Mouse (Mus musculus) limb, embryonic 12.5 days (tissue): Measurements from ENCODE around the gene Dpm2. TPM values are rescaled to one million over a fixed set of nuclear protein-coding genes. Genes with fewer than 3 reads are reported as not detected.

Source experiments
- ATAC-seq: fragments of 200-750 bp; cut with Nextera tagmentation; 2 replicates; pipeline ENCODE4 v1.8.0; 2017; ENCODE audit warnings: low read depth, moderate TSS enrichment; ENCODE audit not compliant: insufficient number of reproducible peaks, insufficient read depth, low FRiP score, low TSS enrichment
- H3K27ac ChIP-seq: fragments of 300-500 bp; sonication (generic); 2 replicates; pipeline ENCODE4 v1.5.1; 2016; ENCODE audit warnings: mild to moderate bottlenecking, moderate library complexity
- H3K27me3 ChIP-seq: fragments of 300-500 bp; sonication (generic); 2 replicates; pipeline ENCODE4 v1.6.1; 2016; ENCODE audit warnings: mild to moderate bottlenecking, moderate library complexity
- H3K36me3 ChIP-seq: fragments of 300-500 bp; sonication (generic); 2 replicates; pipeline ENCODE4 v1.6.1; 2016; ENCODE audit warnings: mild to moderate bottlenecking, moderate library complexity
- H3K4me1 ChIP-seq: fragments of 300-500 bp; sonication (generic); replicated peaks from 2 replicates; pipeline ENCODE4 v1.6.1; 2016
- H3K4me2 ChIP-seq: fragments of 300-500 bp; sonication (generic); 2 replicates; pipeline ENCODE4 v1.6.1; 2016; ENCODE audit warnings: mild to moderate bottlenecking, moderate library complexity
- H3K4me3 ChIP-seq: fragments of 300-500 bp; sonication (generic); replicated peaks from 2 replicates; pipeline ENCODE4 v1.5.1; 2016; ENCODE audit warnings: mild to moderate bottlenecking
- H3K9ac ChIP-seq: fragments of 300-500 bp; sonication (generic); replicated peaks from 2 replicates; pipeline ENCODE4 v1.6.1; 2016; ENCODE audit warnings: mild to moderate bottlenecking, moderate library complexity
- H3K9me3 ChIP-seq: fragments of 300-500 bp; sonication (generic); 2 replicates; pipeline ENCODE4 v1.6.1; 2016; ENCODE audit warnings: mild to moderate bottlenecking, moderate library complexity
- WGBS: fragments of 180-500 bp; shearing (Covaris S2); methylation state at CpG from one replicate; pipeline ENCODE4 v1.1.7; 2016; 5-methylcytosine and 5-hydroxymethylcytosine counted together
- polyA plus RNA-seq: library from polyadenylated mRNA; unstranded; fragments of >200 nt; fragmentation: Nextera tagmentation; extraction: Ambion mirVana; gene quantifications from 2 replicates; pipeline ENCODE4 v1.2.1, GENCODE M21; 2016

Gene Dpm2
- polyA plus RNA-seq, 1 experiment from 2014 or later = 99.7 TPM

DNA sequence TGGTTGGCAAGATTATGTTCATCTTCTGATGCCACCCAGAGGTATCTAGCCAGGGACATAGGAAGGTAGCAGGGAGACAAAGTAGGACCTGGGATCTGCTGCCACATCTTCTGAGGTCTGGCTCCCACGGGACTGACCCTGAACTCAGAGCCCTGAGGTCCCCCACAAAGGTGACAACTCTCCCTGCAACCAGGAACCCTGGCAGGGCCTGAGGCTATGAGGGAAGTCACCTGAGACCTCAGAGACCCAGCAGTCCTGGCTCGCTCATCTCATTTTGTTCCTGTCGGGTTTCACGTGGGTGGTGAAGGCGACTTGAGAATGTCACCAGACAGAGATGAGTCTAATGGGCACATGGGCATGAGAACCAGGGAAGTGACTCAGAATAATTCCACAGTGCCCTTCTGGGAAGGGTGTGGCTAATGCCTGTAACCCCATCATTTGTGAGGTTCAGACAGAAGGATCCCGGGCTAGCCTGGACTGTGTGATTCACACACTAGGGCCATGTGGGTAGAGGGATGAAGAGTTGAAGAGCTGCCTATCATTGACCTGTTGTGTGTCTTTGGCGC is 14.6 kb downstream of the Dpm2 start:
- peaks cover 6% of the 10 kb centered on the region for H3K36me3 ChIP-seq
- no peaks in the 10 kb centered on the region for H3K9me3 ChIP-seq
- H3K4me1 ChIP-seq = peaks cover 21% of the 10 kb centered on the region
- H3K27me3 ChIP-seq = peaks cover 13% of the 10 kb centered on the region
- H3K27ac ChIP-seq = no peak overlapping the region
- no peak overlapping the region for H3K9ac ChIP-seq
- WGBS = 84% methylated on average over 7 of the region's 7 CpGs
- no peak for ATAC-seq
- H3K4me2 ChIP-seq = no peak overlapping the region
- H3K4me3 ChIP-seq = no peak overlapping the region

DNA sequence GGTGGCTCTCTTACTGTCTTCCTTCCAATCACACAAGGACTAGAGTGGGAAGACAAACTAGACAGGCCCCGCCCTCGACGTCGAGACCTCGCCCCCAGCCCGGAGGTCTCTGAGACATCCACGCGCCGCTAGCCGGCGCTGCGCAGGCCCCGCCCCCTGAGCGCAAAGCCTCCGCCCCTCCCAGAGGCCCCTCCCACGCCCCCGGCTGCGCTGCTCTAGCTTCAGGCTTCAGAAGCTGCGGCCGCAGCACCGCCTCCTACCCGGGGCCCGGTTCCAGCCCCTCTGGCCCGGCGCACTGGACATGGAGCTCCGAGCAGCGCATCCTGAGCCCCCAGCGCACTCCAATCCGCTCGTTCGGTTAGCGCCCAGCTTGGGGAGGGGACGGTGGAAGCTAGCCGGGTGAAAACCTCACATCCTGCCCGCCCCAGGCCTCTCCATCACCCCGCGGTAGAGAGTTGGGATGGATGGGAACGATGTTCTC is 16.3 kb downstream of the Dpm2 start, which contains the start of gene St6galnac4:
Gene St6galnac4 (plus strand): TSS at position 225 of the 481 bp plus-strand sequence.
- Histone ChIP-seq H3K9ac (peak within 1 kb of the TSS; percentile 71), H3K27ac (peak within 1 kb of the TSS; percentile 66), H3K36me3 (peaks cover 11% of the 10 kb centered on the region), H3K9me3 (no peaks in the 10 kb centered on the region), H3K4me3 (peak within 1 kb of the TSS; percentile 61), H3K27me3 (peaks cover 12% of the 10 kb centered on the region), H3K4me1 (peaks cover 24% of the 10 kb centered on the region), H3K4me2 (peak within 1 kb of the TSS; percentile 56)
- ATAC-seq = peak; percentile 65
- WGBS = under 1% methylated on average over 38 of the region's 38 CpGs

DNA sequence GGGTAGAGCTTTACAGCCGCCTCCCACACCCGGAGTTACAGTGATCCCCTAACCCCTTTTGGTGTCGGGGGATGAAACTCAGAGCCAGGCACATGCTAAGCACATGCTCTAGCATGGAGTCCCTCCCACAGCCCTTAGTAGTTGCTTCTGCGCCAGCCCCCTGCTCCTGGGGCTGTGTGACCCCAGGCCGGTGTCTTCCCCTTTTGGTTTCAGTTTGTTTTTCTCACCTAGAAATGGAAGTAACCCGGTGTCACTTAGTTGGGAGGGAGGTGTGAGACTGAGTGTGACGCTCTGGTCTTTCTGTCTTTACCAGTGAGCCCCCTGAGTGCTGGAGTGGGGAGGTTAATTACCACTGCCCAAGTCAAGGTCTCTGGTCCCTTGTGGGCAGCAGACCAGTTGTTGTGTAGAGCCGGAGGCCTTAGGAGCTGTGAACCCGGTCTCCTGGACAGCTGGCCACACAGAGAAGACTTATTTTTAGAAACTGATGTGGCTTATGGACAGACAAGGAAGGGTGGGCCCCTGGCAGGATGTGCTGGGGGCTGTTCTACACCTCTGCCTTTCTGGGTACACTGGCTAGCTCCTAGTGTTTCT is 17.2 kb downstream of the Dpm2 start:
- WGBS = 22% methylated on average over 9 of the region's 9 CpGs
- peak overlapping the region; percentile 56 for H3K4me2 ChIP-seq
- peak overlapping the region; percentile 61 for H3K4me3 ChIP-seq
- H3K9me3 ChIP-seq = no peaks in the 10 kb centered on the region
- peak overlapping the region; percentile 46; the same call in 1 of the 2 replicates for H3K27ac ChIP-seq
- H3K9ac ChIP-seq = peak overlapping the region; percentile 71; the same call in 1 of the 2 replicates
- peaks cover 15% of the 10 kb centered on the region for H3K36me3 ChIP-seq
- H3K4me1 ChIP-seq = peaks cover 22% of the 10 kb centered on the region
- H3K27me3 ChIP-seq = peaks cover 6% of the 10 kb centered on the region
- no peak for ATAC-seq

DNA sequence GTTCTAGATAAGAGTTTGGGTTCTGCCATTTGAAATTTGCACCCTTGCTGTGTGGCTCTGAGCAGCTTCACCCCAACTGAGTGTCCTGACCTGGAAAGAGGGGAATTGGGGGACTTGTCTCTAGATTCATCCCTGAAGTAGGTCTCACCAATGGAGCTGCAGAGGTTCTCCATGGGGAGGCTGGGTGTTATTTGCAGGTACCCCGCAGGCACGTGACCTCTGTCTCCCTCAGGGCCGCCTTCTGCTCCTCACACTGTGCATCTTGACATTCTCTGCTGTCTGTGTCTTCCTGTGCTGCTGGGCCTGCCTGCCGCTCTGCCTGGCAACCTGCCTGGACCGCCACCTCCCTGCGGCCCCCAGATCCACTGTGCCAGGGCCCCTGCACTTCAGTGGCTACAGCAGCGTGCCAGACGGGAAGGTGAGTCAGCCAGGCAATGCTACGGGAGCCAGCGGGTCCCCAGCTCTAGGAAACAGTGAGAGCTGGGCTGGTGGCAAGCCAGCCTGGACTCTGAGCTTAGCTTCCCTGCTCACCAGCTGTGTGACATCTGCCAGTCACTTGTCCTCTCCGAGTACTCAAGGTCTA is 18.6 kb downstream of the Dpm2 start:
- Histone ChIP-seq H3K36me3 (peaks cover 21% of the 10 kb centered on the region), H3K9ac (no peak overlapping the region), H3K27ac (no peak overlapping the region), H3K4me2 (no peak overlapping the region), H3K4me1 (peaks cover 17% of the 10 kb centered on the region), H3K9me3 (no peaks in the 10 kb centered on the region), H3K4me3 (no peak overlapping the region), H3K27me3 (no peaks in the 10 kb centered on the region)
- ATAC-seq = no peak
- WGBS = 78% methylated on average over 11 of the region's 11 CpGs

DNA sequence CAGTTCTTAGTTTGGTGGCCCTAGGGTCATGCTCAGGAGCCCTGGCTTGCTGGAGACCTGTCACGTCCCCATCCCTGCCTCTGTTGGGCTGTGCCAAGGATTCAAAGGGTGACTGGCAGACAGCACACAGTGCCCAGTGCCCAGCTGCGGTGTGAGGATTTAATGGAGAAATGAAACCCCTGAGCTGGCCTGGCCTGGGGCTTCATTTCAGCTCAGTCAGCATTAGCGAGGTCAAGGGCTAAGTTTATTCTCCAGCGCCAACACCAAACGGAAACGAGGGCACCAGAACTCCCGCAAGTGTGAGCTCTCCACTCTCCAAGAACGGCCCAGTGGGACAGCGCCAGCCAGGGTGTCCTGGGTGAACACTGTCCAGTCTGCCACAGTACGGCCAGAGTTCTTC is 19.6 kb downstream of the Dpm2 start:
- no peaks in the 10 kb centered on the region for H3K9me3 ChIP-seq
- H3K27ac ChIP-seq = no peak overlapping the region
- no peak overlapping the region for H3K4me2 ChIP-seq
- no peaks in the 10 kb centered on the region for H3K27me3 ChIP-seq
- no peak for ATAC-seq
- peaks cover 30% of the 10 kb centered on the region for H3K36me3 ChIP-seq
- no peak overlapping the region for H3K9ac ChIP-seq
- WGBS = 81% methylated on average over 10 of the region's 10 CpGs
- no peak overlapping the region for H3K4me3 ChIP-seq
- peaks cover 21% of the 10 kb centered on the region for H3K4me1 ChIP-seq

DNA sequence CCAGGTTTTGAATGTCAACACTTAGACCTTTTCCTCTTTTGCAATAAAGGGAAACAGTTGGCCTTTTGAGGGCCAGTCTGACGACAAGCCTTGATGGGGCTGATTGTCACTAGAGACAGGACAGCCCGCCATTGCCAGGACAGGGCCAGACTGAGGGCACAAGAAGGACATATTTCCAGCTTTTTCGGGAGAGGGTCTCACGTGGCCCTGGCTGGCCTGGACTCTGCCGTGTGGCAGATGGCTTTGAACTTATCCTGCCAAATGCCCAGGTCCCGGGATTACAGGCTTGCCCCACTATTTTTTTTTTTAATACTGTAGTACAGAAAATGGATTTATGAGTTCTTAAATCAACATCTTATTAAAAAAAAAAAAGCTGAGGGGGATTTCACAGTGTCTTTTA is 20.6 kb downstream of the Dpm2 start:
- Histone ChIP-seq H3K27me3 (no peaks in the 10 kb centered on the region), H3K4me1 (peaks cover 21% of the 10 kb centered on the region), H3K36me3 (peaks cover 39% of the 10 kb centered on the region), H3K9ac (no peak overlapping the region), H3K27ac (no peak overlapping the region), H3K4me3 (no peak overlapping the region), H3K9me3 (no peaks in the 10 kb centered on the region), H3K4me2 (no peak overlapping the region)
- ATAC-seq = no peak
- WGBS = 62% methylated on average over 6 of the region's 6 CpGs

DNA sequence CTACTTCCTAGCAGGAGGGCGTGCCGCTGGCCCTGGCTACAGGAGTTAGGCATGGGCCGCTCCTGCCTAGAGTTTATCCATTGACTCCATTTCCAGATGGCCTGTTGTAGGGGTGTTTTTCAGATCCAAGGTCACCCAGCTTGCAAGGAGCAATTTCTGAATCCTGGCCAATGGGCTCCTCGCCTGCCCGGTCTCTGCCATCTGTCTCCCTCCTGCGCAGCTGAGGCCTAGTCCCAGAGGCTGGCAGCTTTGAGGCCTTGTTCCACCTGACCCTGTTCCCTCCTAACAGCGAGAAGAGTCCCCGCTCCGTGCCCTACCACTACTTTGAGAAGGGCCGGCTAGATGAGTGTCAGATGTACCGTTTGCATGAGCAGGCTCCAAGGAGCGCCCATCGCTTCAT is 26.1 kb downstream of the Dpm2 start:
- Histone ChIP-seq H3K4me1 (peaks cover 11% of the 10 kb centered on the region), H3K36me3 (peaks cover 47% of the 10 kb centered on the region), H3K4me3 (no peak overlapping the region), H3K27ac (no peak overlapping the region), H3K27me3 (no peaks in the 10 kb centered on the region), H3K9ac (no peak overlapping the region), H3K4me2 (no peak overlapping the region), H3K9me3 (no peaks in the 10 kb centered on the region)
- 92% methylated on average over 13 of the region's 13 CpGs for WGBS
- ATAC-seq = no peak

DNA sequence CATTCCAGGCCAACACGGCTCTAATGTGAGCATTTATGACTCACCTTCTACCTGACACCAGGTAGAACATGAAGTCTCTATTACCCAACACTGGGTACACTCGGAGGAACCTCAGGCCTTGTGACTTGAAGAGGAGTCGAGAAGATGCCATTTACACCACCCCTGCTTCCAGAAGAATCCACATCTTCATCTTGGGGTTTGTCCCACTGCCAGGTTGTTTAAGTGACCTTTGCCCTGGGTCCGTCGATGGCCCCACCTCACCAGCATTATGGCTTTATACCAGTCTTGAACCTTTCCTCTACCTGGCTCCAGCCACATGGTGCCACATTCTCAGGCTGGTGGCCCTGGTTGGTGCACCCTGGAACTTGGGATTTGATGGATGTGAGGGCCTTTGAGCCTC is 26.6 kb downstream of the Dpm2 start:
- WGBS = 93% methylated on average over 5 of the region's 5 CpGs
- ATAC-seq = no peak
- Histone ChIP-seq H3K27ac (no peak overlapping the region), H3K27me3 (no peaks in the 10 kb centered on the region), H3K4me3 (no peak overlapping the region), H3K9ac (no peak overlapping the region), H3K4me2 (no peak overlapping the region), H3K36me3 (peaks cover 45% of the 10 kb centered on the region), H3K4me1 (peaks cover 16% of the 10 kb centered on the region), H3K9me3 (no peaks in the 10 kb centered on the region)

DNA sequence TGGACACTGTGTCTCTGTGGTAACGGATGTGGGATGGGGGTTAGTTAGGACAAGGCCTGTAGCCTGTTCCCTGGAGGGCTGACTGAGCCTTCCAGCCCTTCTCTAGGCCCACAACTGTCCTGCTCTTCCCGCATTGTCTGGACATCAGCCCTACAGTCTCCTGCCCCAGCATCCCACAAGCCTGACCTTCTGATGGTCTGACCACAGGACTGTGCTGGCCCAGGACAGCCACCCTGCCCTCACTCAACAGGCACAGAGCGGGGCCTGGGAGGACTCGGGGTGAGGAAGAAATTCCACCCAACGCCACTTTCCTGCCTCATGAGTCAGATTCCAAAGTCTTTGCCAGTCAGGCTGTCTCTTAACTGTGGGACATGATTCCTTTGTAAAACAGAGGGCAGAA is 27.0 kb downstream of the Dpm2 start:
- Histone ChIP-seq H3K27me3 (no peaks in the 10 kb centered on the region), H3K4me3 (no peak overlapping the region), H3K4me2 (no peak overlapping the region), H3K27ac (no peak overlapping the region), H3K36me3 (peaks cover 43% of the 10 kb centered on the region), H3K9ac (no peak overlapping the region), H3K9me3 (no peaks in the 10 kb centered on the region), H3K4me1 (peaks cover 20% of the 10 kb centered on the region)
- no peak for ATAC-seq
- 85% methylated on average over 5 of the region's 5 CpGs for WGBS

DNA sequence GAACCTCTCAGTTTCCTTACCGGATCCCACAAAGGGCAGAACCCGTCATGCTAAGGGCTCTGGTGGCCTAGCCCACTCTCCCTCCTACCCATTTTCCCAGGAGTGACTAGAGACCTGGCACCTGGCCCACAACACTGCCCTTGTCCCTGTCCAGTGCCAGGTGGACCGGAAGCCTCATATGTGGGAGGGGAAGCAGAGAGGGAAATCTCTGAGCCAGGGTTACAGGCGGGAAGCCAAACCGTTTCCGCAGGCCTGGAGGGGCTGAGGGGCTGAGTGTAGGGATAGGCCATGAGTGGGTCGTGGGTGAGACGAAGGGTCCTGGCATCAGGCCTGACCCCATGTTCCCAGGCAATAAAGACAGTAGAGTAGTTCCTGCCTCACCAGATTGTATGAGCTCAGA is 27.8 kb downstream of the Dpm2 start:
- Histone ChIP-seq H3K27ac (no peak overlapping the region), H3K36me3 (peaks cover 43% of the 10 kb centered on the region), H3K4me1 (peaks cover 21% of the 10 kb centered on the region), H3K27me3 (no peaks in the 10 kb centered on the region), H3K4me3 (no peak overlapping the region), H3K9me3 (no peaks in the 10 kb centered on the region), H3K4me2 (no peak overlapping the region), H3K9ac (no peak overlapping the region)
- WGBS = 91% methylated on average over 8 of the region's 8 CpGs
- ATAC-seq = no peak

DNA sequence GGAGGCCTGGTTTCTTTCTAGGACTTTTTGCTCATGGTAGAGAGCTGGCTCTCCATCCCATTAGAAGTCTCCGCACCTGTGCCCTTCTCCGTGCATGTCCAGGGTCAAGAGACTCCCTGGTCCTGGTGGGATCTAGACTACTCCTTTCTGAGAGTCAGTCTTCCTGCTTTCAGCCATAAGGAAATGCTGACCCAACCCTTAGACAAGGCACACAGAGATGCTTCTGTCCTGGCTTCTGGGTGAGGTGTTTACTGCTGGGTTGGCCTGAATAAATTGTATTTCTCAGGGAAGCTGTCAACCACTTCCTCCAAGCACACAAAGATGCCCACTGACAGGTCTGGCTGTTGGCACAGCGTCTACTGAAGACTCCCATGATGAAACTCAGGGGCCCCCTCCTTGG is 28.8 kb downstream of the Dpm2 start, which contains the start of gene St6galnac6:
Gene St6galnac6 (plus strand): TSS at position 301 of the 400 bp plus-strand sequence.
- no peak for ATAC-seq
- WGBS = 94% methylated on average over 3 of the region's 3 CpGs
- H3K9ac ChIP-seq = no peak within 1 kb of the TSS
- no peak within 1 kb of the TSS for H3K4me3 ChIP-seq
- peaks cover 21% of the 10 kb centered on the region for H3K4me1 ChIP-seq
- no peaks in the 10 kb centered on the region for H3K9me3 ChIP-seq
- no peak within 1 kb of the TSS for H3K27ac ChIP-seq
- no peaks in the 10 kb centered on the region for H3K27me3 ChIP-seq
- no peak within 1 kb of the TSS for H3K4me2 ChIP-seq
- H3K36me3 ChIP-seq = peaks cover 36% of the 10 kb centered on the region
